Mouse (Mus musculus): ENCODE results near the gene Plekho1. TPM values are rescaled to one million over a fixed set of nuclear protein-coding genes. Genes with fewer than 3 reads are reported as not detected.
"Not testable (repeated sequence)": the region's sequence is repeated elsewhere in the genome, so short reads cannot be mapped to it uniquely, and the experiment has no call there.

Gene Plekho1
- 30.9 and 33.2 TPM in 2 replicates for polyA plus RNA-seq (2015; fragmentation: Nextera tagmentation; extraction: Ambion mirVana)

- peak; percentile 20; the same call in 1 of the 2 replicates for ATAC-seq (ENCODE audit: insufficient read depth, low FRiP score, low read depth)
- Histone ChIP-seq H3K4me2 (peak within 1 kb of the TSS; percentile 81), H3K27me3 (replicated peaks) (no peaks in the 10 kb centered on the region), H3K4me1 (peaks cover 26% of the 10 kb centered on the region), H3K9ac (peak within 1 kb of the TSS; percentile 71), H3K4me3 (replicated peaks) (peak within 1 kb of the TSS; percentile 74), H3K36me3 (0 out of 2 replicates have a peak, but pooled peaks cover 4% of the 10 kb centered on the region), H3K27ac (peak within 1 kb of the TSS; percentile 95), H3K9me3 (no peaks in the 10 kb centered on the region)
- WGBS = under 1% methylated on average over 76 of the region's 84 CpGs
Observed at GRCm38 (mm10) chr3:95995802-95996428, at the start of gene Plekho1. Gene Plekho1, minus strand, starts transcription at chr3:95996001.

- not testable (repeated sequence) for H3K9me3 ChIP-seq; H3K27me3 ChIP-seq (replicated peaks); H3K4me2 ChIP-seq; H3K27ac ChIP-seq; H3K4me1 ChIP-seq; H3K9ac ChIP-seq; ATAC-seq (ENCODE audit: insufficient read depth, low FRiP score, low read depth); H3K4me3 ChIP-seq (replicated peaks)
- WGBS = 88% methylated on average over 3 of the region's 3 CpGs
- H3K36me3 ChIP-seq = peaks cover 11% of the 10 kb centered on the region; the same call in 1 of the 2 replicates
Observed at GRCm38 (mm10) chr3:96044559-96044958, 48.8 kb upstream of the Plekho1 start.

- Histone ChIP-seq H3K9me3 (no peaks in the 10 kb centered on the region), H3K4me1 (no peaks in the 10 kb centered on the region), H3K4me2 (no peak overlapping the region), H3K27me3 (replicated peaks) (no peaks in the 10 kb centered on the region), H3K36me3 (peaks cover 11% of the 10 kb centered on the region; the same call in 1 of the 2 replicates), H3K4me3 (replicated peaks) (no peak overlapping the region), H3K27ac (no peak overlapping the region), H3K9ac (no peak overlapping the region)
- WGBS = 76% methylated on average over 1 of the region's 1 CpGs
- no peak for ATAC-seq (ENCODE audit: insufficient read depth, low FRiP score, low read depth)
Observed at GRCm38 (mm10) chr3:96043104-96043503, 47.3 kb upstream of the Plekho1 start.

- Histone ChIP-seq H3K27ac (no peak overlapping the region), H3K4me2 (no peak overlapping the region), H3K27me3 (replicated peaks) (no peaks in the 10 kb centered on the region), H3K9ac (no peak overlapping the region), H3K36me3 (peaks cover 10% of the 10 kb centered on the region; the same call in 1 of the 2 replicates), H3K9me3 (no peaks in the 10 kb centered on the region), H3K4me3 (replicated peaks) (no peak overlapping the region), H3K4me1 (no peaks in the 10 kb centered on the region)
- no peak for ATAC-seq (ENCODE audit: insufficient read depth, low FRiP score, low read depth)
- WGBS = 92% methylated on average over 6 of the region's 6 CpGs
Observed at GRCm38 (mm10) chr3:96041079-96041478, 45.3 kb upstream of the Plekho1 start.

GRCm38 (mm10) chr3:96040663-96041006 lies 44.8 kb upstream of the Plekho1 start:
- Histone ChIP-seq H3K9ac (no peak overlapping the region), H3K27ac (no peak overlapping the region), H3K4me3 (replicated peaks) (no peak overlapping the region), H3K9me3 (no peaks in the 10 kb centered on the region), H3K27me3 (replicated peaks) (no peaks in the 10 kb centered on the region), H3K4me1 (no peaks in the 10 kb centered on the region), H3K36me3 (0 out of 2 replicates have a peak, but pooled peaks cover 5% of the 10 kb centered on the region), H3K4me2 (no peak overlapping the region)
- WGBS = 92% methylated on average over 2 of the region's 2 CpGs
- no peak for ATAC-seq (ENCODE audit: insufficient read depth, low FRiP score, low read depth)

GRCm38 (mm10) chr3:96039857-96040662 lies 44.3 kb upstream of the Plekho1 start:
- Histone ChIP-seq H3K4me1 (no peaks in the 10 kb centered on the region), H3K27me3 (replicated peaks) (no peaks in the 10 kb centered on the region), H3K4me3 (replicated peaks) (no peak overlapping the region), H3K9ac (no peak overlapping the region), H3K9me3 (no peaks in the 10 kb centered on the region), H3K36me3 (no peaks in the 10 kb centered on the region), H3K27ac (no peak overlapping the region), H3K4me2 (no peak overlapping the region)
- WGBS = 74% methylated on average over 9 of the region's 9 CpGs
- ATAC-seq (ENCODE audit: insufficient read depth, low FRiP score, low read depth) = no peak

- Histone ChIP-seq H3K27me3 (replicated peaks) (no peaks in the 10 kb centered on the region), H3K27ac (no peak overlapping the region), H3K4me2 (no peak overlapping the region), H3K9ac (no peak overlapping the region), H3K36me3 (no peaks in the 10 kb centered on the region), H3K9me3 (no peaks in the 10 kb centered on the region), H3K4me3 (replicated peaks) (no peak overlapping the region), H3K4me1 (no peaks in the 10 kb centered on the region; the same call in 1 of the 2 replicates)
- WGBS = 93% methylated on average over 4 of the region's 4 CpGs
- ATAC-seq (ENCODE audit: insufficient read depth, low FRiP score, low read depth) = no peak
Observed at GRCm38 (mm10) chr3:96038851-96039250, 43.0 kb upstream of the Plekho1 start.

- no peak for ATAC-seq (ENCODE audit: insufficient read depth, low FRiP score, low read depth)
- 79% methylated on average over 5 of the region's 5 CpGs for WGBS
Observed at GRCm38 (mm10) chr3:96038156-96038555, 42.4 kb upstream of the Plekho1 start.

GRCm38 (mm10) chr3:96036796-96037195 lies 41.0 kb upstream of the Plekho1 start:
- Histone ChIP-seq H3K36me3 (no peaks in the 10 kb centered on the region), H3K4me1 (no peaks in the 10 kb centered on the region; the same call in 1 of the 2 replicates), H3K9me3 (no peaks in the 10 kb centered on the region), H3K4me2 (no peak overlapping the region), H3K4me3 (replicated peaks) (no peak overlapping the region), H3K27ac (no peak overlapping the region), H3K27me3 (replicated peaks) (no peaks in the 10 kb centered on the region), H3K9ac (no peak overlapping the region)
- 88% methylated on average over 6 of the region's 6 CpGs for WGBS
- no peak for ATAC-seq (ENCODE audit: insufficient read depth, low FRiP score, low read depth)

More at GRCm38 (mm10) chr3:96038156-96038555, 42.4 kb upstream of the Plekho1 start:
- no peaks in the 10 kb centered on the region for H3K36me3 ChIP-seq
- H3K27me3 ChIP-seq (replicated peaks) = no peaks in the 10 kb centered on the region
- H3K27ac ChIP-seq = no peak overlapping the region
- no peak overlapping the region for H3K4me3 ChIP-seq (replicated peaks)
- H3K4me2 ChIP-seq = no peak overlapping the region
- no peaks in the 10 kb centered on the region for H3K9me3 ChIP-seq
- no peak overlapping the region for H3K9ac ChIP-seq
- no peaks in the 10 kb centered on the region; the same call in 1 of the 2 replicates for H3K4me1 ChIP-seq

GRCm38 (mm10) chr3:96033046-96033445 lies 37.2 kb upstream of the Plekho1 start:
- 77% methylated on average over 4 of the region's 4 CpGs for WGBS

GRCm38 (mm10) chr3:96032652-96033017 lies 36.8 kb upstream of the Plekho1 start:
- Histone ChIP-seq H3K27me3 (replicated peaks) (no peaks in the 10 kb centered on the region), H3K27ac (no peak overlapping the region), H3K4me2 (no peak overlapping the region), H3K4me1 (no peaks in the 10 kb centered on the region; the same call in 1 of the 2 replicates), H3K4me3 (replicated peaks) (no peak overlapping the region), H3K9ac (no peak overlapping the region), H3K9me3 (no peaks in the 10 kb centered on the region), H3K36me3 (no peaks in the 10 kb centered on the region)
- no peak for ATAC-seq (ENCODE audit: insufficient read depth, low FRiP score, low read depth)
- 82% methylated on average over 6 of the region's 6 CpGs for WGBS

More at GRCm38 (mm10) chr3:96033046-96033445, 37.2 kb upstream of the Plekho1 start:
- no peak overlapping the region for H3K27ac ChIP-seq
- ATAC-seq (ENCODE audit: insufficient read depth, low FRiP score, low read depth) = no peak
- H3K9me3 ChIP-seq = no peaks in the 10 kb centered on the region
- H3K36me3 ChIP-seq = no peaks in the 10 kb centered on the region
- no peaks in the 10 kb centered on the region; the same call in 1 of the 2 replicates for H3K4me1 ChIP-seq
- H3K4me2 ChIP-seq = no peak overlapping the region
- no peak overlapping the region for H3K4me3 ChIP-seq (replicated peaks)
- H3K27me3 ChIP-seq (replicated peaks) = no peaks in the 10 kb centered on the region
- H3K9ac ChIP-seq = no peak overlapping the region

Measured in stomach, embryonic 15.5 days (tissue).